In genomic region chr14:27038783-27039182, GRCm38 (mm10) we compare ENCODE assay signal across 8 mouse cellular contexts. TPM values are rescaled to one million over a fixed set of nuclear protein-coding genes. Genes with fewer than 3 reads are reported as not detected.
DNase-seq lines count a peak whose midpoint lies in the region; ATAC-seq and TF ChIP-seq lines count a peak whose summit lies in the region.

Gene Il17rd (plus strand): TSS chr14:27038941.

- no peaks in the 10 kb centered on the region for H3K4me1 ChIP-seq in intestine, postnatal 0 days (replicated peaks; ENCODE audit: control insufficient read depth, insufficient read depth, low read length)
- peaks cover 4% of the 10 kb centered on the region for H3K4me1 ChIP-seq in midbrain, embryonic 11.5 days (ENCODE audit: control insufficient read depth, insufficient read depth, low read length)

- H3K4me3 ChIP-seq in intestine, postnatal 0 days (ENCODE audit: low read depth, low read length): peak within 1 kb of the TSS; percentile 65
- H3K4me3 ChIP-seq in midbrain, embryonic 11.5 days (ENCODE audit: low read depth, low read length): peak within 1 kb of the TSS; percentile 87

- H3K4me2 ChIP-seq in intestine, postnatal 0 days (replicated peaks; ENCODE audit: low read depth): peak within 1 kb of the TSS; percentile 91
- H3K4me2 ChIP-seq in midbrain, embryonic 11.5 days: peak within 1 kb of the TSS; percentile 95

- intact Hi-C loops in left cerebral cortex, postnatal 36 days (cut with DNase I): loop anchor here (10.0 kb wide), 1 partner anchor 254 kb away; no protein-coding TSS in a partner anchor

- H3K9ac ChIP-seq in intestine, postnatal 0 days (ENCODE audit: low read depth, low read length): peak within 1 kb of the TSS; percentile 52
- H3K9ac ChIP-seq in midbrain, embryonic 11.5 days (ENCODE audit: low read length): peak within 1 kb of the TSS; percentile 80

- no peaks in the 10 kb centered on the region for H3K36me3 ChIP-seq in intestine, postnatal 0 days (ENCODE audit: control insufficient read depth, insufficient read depth)
- no peaks in the 10 kb centered on the region for H3K36me3 ChIP-seq in midbrain, embryonic 11.5 days (ENCODE audit: control insufficient read depth, insufficient read depth, low read length)

- no peaks in the 10 kb centered on the region for H3K9me3 ChIP-seq in intestine, postnatal 0 days (ENCODE audit: control insufficient read depth)
- no peaks in the 10 kb centered on the region for H3K9me3 ChIP-seq in midbrain, embryonic 11.5 days (ENCODE audit: control insufficient read depth, low read length)

- no peaks in the 10 kb centered on the region for H3K27me3 ChIP-seq in intestine, postnatal 0 days (replicated peaks; ENCODE audit: control insufficient read depth, insufficient read depth, low read length)
- H3K27me3 ChIP-seq in midbrain, embryonic 11.5 days (ENCODE audit: control insufficient read depth, insufficient read depth, low read length): peaks cover 22% of the 10 kb centered on the region

- peak; percentile 14; the same call in 1 of the 2 replicates for TF ChIP-seq CTCF in intestine, postnatal 0 days (IDR thresholded peaks at IDR 0.05; ENCODE audit: low read depth)

- under 1% methylated on average over 26 of the region's 29 CpGs for WGBS in intestine, postnatal 0 days
- WGBS in midbrain, embryonic 11.5 days: 1% methylated on average over 28 of the region's 29 CpGs

- peak; percentile 97 for DNase-seq in adrenal gland, adult 2 months
- DNase-seq in embryo, embryonic 11.5 days (ENCODE audit: low read depth, low spot score): peak; percentile 83
- DNase-seq in gonadal fat pad, adult 2 months (ENCODE audit: low read depth): peak; percentile 44
- peak; percentile 82 to 84 for DNase-seq in left cerebral cortex, postnatal 36 days (ENCODE audit: low spot score in 2 of 2)
- peak; percentile 96 for DNase-seq in midbrain, embryonic 11.5 days (ENCODE audit: low spot score, missing footprints)
- peak; percentile 72 for DNase-seq in right cerebral cortex, postnatal 4 days
- DNase-seq in yolk sac, embryonic 10.5 days (ENCODE audit: low spot score): peak; percentile 94

- H3K27ac ChIP-seq in intestine, postnatal 0 days (ENCODE audit: low read depth, low read length): peak within 1 kb of the TSS; percentile 57
- peak within 1 kb of the TSS; percentile 80 for H3K27ac ChIP-seq in midbrain, embryonic 11.5 days (ENCODE audit: low read depth, low read length)

- ATAC-seq in intestine, postnatal 0 days: peak; percentile 92
- ATAC-seq in midbrain, embryonic 11.5 days (ENCODE audit: low FRiP score): peak; percentile 94

RNA-seq across cellular contexts. Expression of gene Il17rd, which starts in this region (rescaled TPM):
- total RNA-seq in adrenal gland, adult 2 months (2021): 1 to 10 TPM; 2.0 to 3.4 TPM
- polyA plus RNA-seq in adrenal gland, adult 2 months (2012; rRNA removed): 1.2 and 1.3 TPM in 2 replicates
- polyA plus RNA-seq in gonadal fat pad, adult 2 months (2012; rRNA removed): 4.0 and 4.3 TPM in 2 replicates
- polyA plus RNA-seq in intestine, postnatal 0 days (2015; fragmentation: Nextera tagmentation; extraction: Ambion mirVana): 0.73 and 0.86 TPM in 2 replicates
- 1 to 10 TPM; 2.1 to 2.3 TPM for total RNA-seq in left cerebral cortex, postnatal 36 days (2021)
- polyA plus RNA-seq in midbrain, embryonic 11.5 days (2014; fragmentation: Nextera tagmentation; extraction: Ambion mirVana): 3.3 and 4.7 TPM in 2 replicates

Comparison
In these comparisons a context has a peak if more than half of its experiments do, and no peak if none do; other contexts are left out.
1. Peak in every context shown above with its lines: DNase-seq, ATAC-seq, H3K4me3 ChIP-seq and H3K27ac ChIP-seq.
2. Peak in ATAC-seq, H3K4me3 ChIP-seq, H3K27ac ChIP-seq, H3K9ac ChIP-seq and H3K4me2 ChIP-seq in intestine, postnatal 0 days; RNA of the gene not detected or under 1 TPM.
3. DNase-seq: peak in every context shown above with its lines; median percentile 97 in adrenal gland, adult 2 months; 96 in midbrain, embryonic 11.5 days; 94 in yolk sac, embryonic 10.5 days; 83 in embryo, embryonic 11.5 days; 83 in left cerebral cortex, postnatal 36 days; 72 in right cerebral cortex, postnatal 4 days; 44 in gonadal fat pad, adult 2 months.